Mouse (Mus musculus) neural tube, embryonic 14.5 days (tissue): ENCODE measurements around the gene Gm3106. TPM values are rescaled to one million over a fixed set of nuclear protein-coding genes. Genes with fewer than 3 reads are reported as not detected.
"Not testable (repeated sequence)": the region's sequence is repeated elsewhere in the genome, so short reads cannot be mapped to it uniquely, and the experiment has no call there.

Experiments used
- ATAC-seq: fragments of 200-750 bp; cut with Nextera tagmentation; 2 replicates; pipeline ENCODE4 v1.8.0; 2017; ENCODE audit warnings: low read depth, mild to moderate bottlenecking, moderate TSS enrichment, moderate library complexity
- H3K27ac ChIP-seq: fragments of 300-500 bp; sonication (generic); 2 replicates; pipeline ENCODE4 v1.5.1; 2014; ENCODE audit warnings: low read depth, mild to moderate bottlenecking, control low read depth, low read length, moderate library complexity, mixed read lengths
- H3K27me3 ChIP-seq: fragments of 300-500 bp; sonication (generic); 2 replicates; pipeline ENCODE4 v1.6.1; 2014; ENCODE audit warnings: low read length; ENCODE audit not compliant: control insufficient read depth, insufficient read depth
- H3K36me3 ChIP-seq: fragments of 300-500 bp; sonication (generic); 2 replicates; pipeline ENCODE4 v1.6.1; 2014; ENCODE audit warnings: low read length, mixed read lengths; ENCODE audit not compliant: control insufficient read depth, insufficient read depth
- H3K4me1 ChIP-seq: fragments of 300-500 bp; sonication (generic); 2 replicates; pipeline ENCODE4 v1.6.1; 2014; ENCODE audit warnings: low read length; ENCODE audit not compliant: control insufficient read depth, insufficient read depth
- H3K4me2 ChIP-seq: fragments of 300-500 bp; sonication (generic); 2 replicates; pipeline ENCODE4 v1.6.1; 2014; ENCODE audit warnings: mild to moderate bottlenecking, low read depth, low read length, control low read depth
- H3K4me3 ChIP-seq: fragments of 300-500 bp; sonication (generic); 2 replicates; pipeline ENCODE4 v1.5.1; 2014; ENCODE audit warnings: low read depth, low read length, control low read depth, mixed read lengths
- H3K9ac ChIP-seq: fragments of 300-500 bp; sonication (generic); replicated peaks from 2 replicates; pipeline ENCODE4 v1.6.1; 2014; ENCODE audit warnings: low read depth, mild to moderate bottlenecking, control low read depth, low read length, mixed read lengths
- H3K9me3 ChIP-seq: fragments of 300-500 bp; sonication (generic); 2 replicates; pipeline ENCODE4 v1.6.1; 2016; ENCODE audit warnings: low read length; ENCODE audit not compliant: control insufficient read depth
- whole genome bisulfite sequencing: fragments of 180-500 bp; shearing (Covaris S2); extraction: QIAGEN DNeasy Blood & Tissue Kit; methylation state at CpG from one replicate; pipeline ENCODE4 v1.1.7; 2014; 5-methylcytosine and 5-hydroxymethylcytosine counted together
- polyA plus RNA-seq: library from polyadenylated mRNA; unstranded; fragments of >200 nt; fragmentation: Nextera tagmentation; extraction: Ambion mirVana; gene quantifications from 2 replicates; pipeline ENCODE4 v1.2.1, GENCODE M21; 2014

Gm3106 gene
- polyA plus RNA-seq, result not detected in 2 replicates

DNA sequence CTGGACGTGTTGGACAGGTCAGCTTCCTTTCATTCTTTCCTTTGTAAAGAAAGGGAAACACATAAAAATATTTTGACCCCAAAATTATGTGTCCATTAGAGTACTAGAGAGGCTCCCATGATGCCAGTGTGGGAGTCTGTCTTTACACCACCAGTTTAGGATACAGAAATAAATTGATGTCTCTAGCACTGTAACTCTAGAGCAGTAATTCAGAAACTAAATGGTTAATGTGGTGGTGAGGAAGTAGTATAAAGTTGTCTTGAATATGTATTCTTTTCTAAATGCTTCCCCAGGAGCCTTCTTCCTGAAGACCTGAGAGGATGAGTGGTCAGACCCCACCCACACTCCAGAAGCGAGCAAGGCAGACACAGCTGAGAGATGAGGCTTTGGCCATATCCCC lies at the start of gene Gm3106:
Gene Gm3106 (plus strand): TSS at position 301 of the 400 bp plus-strand sequence.
- not testable (repeated sequence) for H3K9ac ChIP-seq, ATAC-seq
- WGBS, result no CpG with 5 or more reads among the region's 2 CpGs

More for the DNA sequence above, at the start of gene Gm3106:
- not testable (repeated sequence) for H3K27ac ChIP-seq, H3K4me2 ChIP-seq, H3K27me3 ChIP-seq, H3K9me3 ChIP-seq, H3K36me3 ChIP-seq, H3K4me3 ChIP-seq, H3K4me1 ChIP-seq

Other genes with a start within 250 kb of the Gm3106 start
- gene BC061212, start 147.5 kb upstream of the Gm3106 start, polyA plus RNA-seq, result not detected in 2 replicates
- not detected in 2 replicates for gene Gm6351, start 141.6 kb upstream of the Gm3106 start, polyA plus RNA-seq
- not detected in 2 replicates for gene A430089I19Rik, start 88.8 kb downstream of the Gm3106 start, polyA plus RNA-seq
- gene Gm6502, start 96.4 kb downstream of the Gm3106 start, polyA plus RNA-seq, result not detected in 2 replicates
- gene AA792892, start 121.7 kb downstream of the Gm3106 start, polyA plus RNA-seq, result not detected in 2 replicates
- not detected in 2 replicates for gene Gm7682, start 227.8 kb downstream of the Gm3106 start, polyA plus RNA-seq